Mouse (Mus musculus): ENCODE results near the gene Lamb1.

- TF ChIP-seq EP300 (optimal IDR thresholded peaks at IDR 0.05) (no peak), CTCF (IDR thresholded peaks at IDR 0.05; ENCODE audit: low read depth) (no peak)
These were observed 4.1 kb downstream of the Lamb1 start for GRCm38 (mm10) chr12:31269020-31269597.

All from stomach, postnatal 0 days (tissue).